Mouse (Mus musculus): ENCODE results near the gene Zfp977.
"Not testable (repeated sequence)": the region's sequence is repeated elsewhere in the genome, so short reads cannot be mapped to it uniquely, and the experiment has no call there.

The Zfp977 gene

DNA sequence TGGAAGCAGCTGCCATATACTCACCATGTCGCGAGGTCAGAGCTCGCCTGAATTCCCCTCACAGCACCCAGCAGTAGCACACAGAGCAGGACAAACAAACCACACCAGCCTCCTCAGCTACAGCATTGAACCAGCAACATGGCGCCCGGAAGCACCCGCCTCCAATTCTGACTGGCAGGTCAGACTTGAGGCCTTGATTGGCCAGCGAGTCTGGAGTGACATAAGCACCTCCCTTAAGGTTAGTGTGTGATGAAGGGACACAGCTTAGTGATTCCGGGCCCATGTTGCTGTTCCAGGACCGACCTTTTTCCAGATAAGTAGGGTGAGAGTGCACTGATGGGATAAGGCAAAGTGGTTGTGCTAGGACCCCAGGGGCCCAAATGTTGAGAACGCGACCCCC is at the start of gene Zfp977:
TSS of gene Zfp977 (minus strand) at position 135 of the 400 bp plus-strand sequence.
- DNase-seq = not testable (repeated sequence)

GRCm38 (mm10) chr7:42631031-42631430 is 38.7 kb upstream of the Zfp977 start:
- DNase-seq = not testable (repeated sequence)

GRCm38 (mm10) chr7:42595666-42596065 is 3.3 kb upstream of the Zfp977 start:
- not testable (repeated sequence) for DNase-seq

DNA sequence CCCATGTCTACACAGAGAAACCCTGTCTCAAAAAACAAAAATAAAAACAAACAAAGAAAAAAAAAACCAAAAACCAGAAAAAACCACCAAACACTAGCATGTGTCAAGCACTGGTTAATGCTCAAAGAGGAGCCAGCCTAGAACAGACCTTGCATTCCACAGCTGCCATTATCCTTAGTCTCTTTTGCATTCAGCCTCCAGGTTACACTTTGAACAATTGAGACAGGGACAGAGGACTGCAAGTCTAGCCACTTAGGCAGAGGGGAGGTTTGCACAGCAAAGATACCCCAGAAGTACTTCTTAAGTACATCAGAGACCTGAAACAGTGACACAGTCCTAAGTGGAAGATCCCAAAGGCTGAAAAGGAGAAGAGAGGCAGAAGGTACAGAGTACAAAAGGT is 1.0 kb downstream of the Zfp977 start:
- not testable (repeated sequence) for DNase-seq

DNA sequence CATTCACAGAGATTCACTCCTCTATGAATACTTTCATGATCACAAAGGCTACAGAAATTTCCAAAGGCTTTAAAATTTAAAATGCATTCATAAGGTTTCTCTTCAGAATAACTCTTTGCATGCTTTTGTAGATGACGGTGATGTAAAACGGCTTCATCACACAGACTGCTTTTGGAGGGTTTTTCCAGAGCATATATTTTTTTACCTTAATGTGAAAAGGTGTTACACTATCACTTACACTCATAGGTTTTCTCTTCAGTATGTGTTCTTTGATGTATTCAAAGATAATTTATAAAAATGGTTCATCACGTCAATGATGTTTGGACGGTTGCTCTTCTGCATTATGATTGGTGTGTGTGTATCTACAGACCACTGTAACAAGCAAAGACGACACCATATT is 13.9 kb downstream of the Zfp977 start, which contains the start of gene Gm21028:
TSS of gene Gm21028 (minus strand) at position 101 of the 400 bp plus-strand sequence.
- DNase-seq = no peak

GRCm38 (mm10) chr7:42551766-42552165 is 40.6 kb downstream of the Zfp977 start:
- no peak for DNase-seq
